9 mouse cellular contexts compared by ENCODE assay signal in the genomic region with DNA sequence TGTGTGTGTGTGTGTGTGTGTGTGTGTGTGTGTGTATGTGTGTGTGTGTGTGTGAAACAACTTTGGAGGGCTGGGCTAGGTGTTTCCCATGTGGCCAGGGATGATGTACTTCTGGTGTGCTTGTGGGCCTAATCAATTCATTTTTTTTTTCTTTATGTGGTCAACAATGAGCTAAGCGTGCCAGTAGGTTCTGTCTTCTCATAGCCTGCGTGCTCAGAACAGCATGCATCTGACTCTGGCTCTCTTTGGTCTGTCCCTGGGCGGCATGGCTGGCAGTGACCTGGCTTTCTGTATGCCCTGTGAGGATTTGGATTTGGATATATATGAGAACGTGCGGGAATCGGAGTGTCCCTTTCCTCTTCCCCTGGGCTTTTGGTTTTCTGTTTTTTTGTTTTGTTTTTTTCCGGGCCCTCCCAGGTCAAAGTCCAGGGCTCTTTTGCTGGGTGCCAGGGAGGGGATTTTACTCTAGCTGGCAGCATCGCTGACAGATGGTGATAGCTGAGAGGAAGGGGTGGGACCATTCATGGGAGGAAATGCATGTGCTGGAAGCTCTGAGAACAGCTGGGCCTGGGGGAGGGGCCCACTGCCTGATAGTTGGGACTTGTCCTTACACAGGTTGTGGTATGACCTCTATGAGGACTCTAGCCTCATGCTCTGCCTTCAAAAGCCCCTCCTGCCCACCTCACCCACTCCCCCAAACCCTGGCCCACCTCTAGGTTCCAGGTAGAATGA. TPM values are rescaled to one million over a fixed set of nuclear protein-coding genes. Genes with fewer than 3 reads are reported as not detected.
DNase-seq lines count a peak whose midpoint lies in the region; ATAC-seq and TF ChIP-seq lines count a peak whose summit lies in the region.
"Had no signal": no experiment of that assay in that cellular context is flagged by ENCODE, and none has a peak within 500 bp of the region (broad histone marks: within the 10 kb centered on the region; RNA-seq: fewer than 3 reads in every experiment).

No protein-coding gene starts in this region.

- no peak overlapping the region for H3K4me3 ChIP-seq in bone marrow macrophage, adult 2 months (ENCODE audit: insufficient read depth, low read length)
- no peak overlapping the region for H3K4me3 ChIP-seq in heart, embryonic 11.5 days (ENCODE audit: low read depth, low read length)
- no peak overlapping the region for H3K4me3 ChIP-seq in kidney, embryonic 15.5 days (replicated peaks)
- H3K4me3 ChIP-seq: limb, embryonic 12.5 days had no signal

- peak; percentile 49; the same call in 1 of the 2 replicates for ATAC-seq in heart, embryonic 11.5 days (replicated peaks; ENCODE audit: insufficient number of reproducible peaks, low FRiP score, low TSS enrichment)
- peak; percentile 62; the same call in 1 of the 2 replicates for ATAC-seq in kidney, embryonic 15.5 days (replicated peaks; ENCODE audit: low FRiP score)

- peaks cover 4% of the 10 kb centered on the region for H3K36me3 ChIP-seq in heart, embryonic 11.5 days (ENCODE audit: control insufficient read depth, insufficient read depth, low read length)
- peaks cover 9% of the 10 kb centered on the region for H3K36me3 ChIP-seq in kidney, embryonic 15.5 days

- H3K27ac ChIP-seq in bone marrow macrophage, adult 2 months (ENCODE audit: insufficient read depth, low read depth, low read length) = peak overlapping the region; percentile 44
- H3K27ac ChIP-seq in heart, embryonic 11.5 days (ENCODE audit: low read depth, low read length) = peak overlapping the region; percentile 41; the same call in 1 of the 2 replicates
- 0 out of 2 replicates have a peak overlapping the region, but pooled peaks have one; percentile 41 for H3K27ac ChIP-seq in kidney, embryonic 15.5 days
- H3K27ac ChIP-seq: limb, embryonic 12.5 days had no signal

- WGBS in heart, embryonic 11.5 days (ENCODE audit: insufficient replicate concordance) = 53% methylated on average over 8 of the region's 8 CpGs
- 56% methylated on average over 8 of the region's 8 CpGs for WGBS in kidney, embryonic 15.5 days

- H3K4me1 ChIP-seq in bone marrow macrophage, adult 2 months (ENCODE audit: control insufficient read depth, insufficient read depth, low read length) = peaks cover 47% of the 10 kb centered on the region
- peaks cover 25% of the 10 kb centered on the region for H3K4me1 ChIP-seq in heart, embryonic 11.5 days (ENCODE audit: control insufficient read depth, insufficient read depth, low read length)
- H3K4me1 ChIP-seq in kidney, embryonic 15.5 days = peaks cover 9% of the 10 kb centered on the region

- H3K27me3 ChIP-seq in heart, embryonic 11.5 days (ENCODE audit: control insufficient read depth, insufficient read depth, low read length) = no peaks in the 10 kb centered on the region
- H3K27me3 ChIP-seq in kidney, embryonic 15.5 days = no peaks in the 10 kb centered on the region
- H3K27me3 ChIP-seq: limb, embryonic 12.5 days had no signal

- no peak for TF ChIP-seq CTCF in bone marrow macrophage, adult 2 months (IDR thresholded peaks at IDR 0.05; ENCODE audit: low read depth, low read length)

- peak overlapping the region; percentile 16; the same call in 1 of the 2 replicates for H3K4me2 ChIP-seq in heart, embryonic 11.5 days
- no peak overlapping the region for H3K4me2 ChIP-seq in kidney, embryonic 15.5 days
- H3K4me2 ChIP-seq: limb, embryonic 12.5 days had no signal

- H3K9me3 ChIP-seq in heart, embryonic 11.5 days (replicated peaks; ENCODE audit: control insufficient read depth, low read length) = no peaks in the 10 kb centered on the region
- no peaks in the 10 kb centered on the region for H3K9me3 ChIP-seq in kidney, embryonic 15.5 days (replicated peaks)
- H3K9me3 ChIP-seq: limb, embryonic 12.5 days had no signal

- H3K9ac ChIP-seq in heart, embryonic 11.5 days (ENCODE audit: low read depth, low read length) = no peak overlapping the region
- no peak overlapping the region for H3K9ac ChIP-seq in kidney, embryonic 15.5 days
- H3K9ac ChIP-seq: limb, embryonic 12.5 days had no signal

- DNase-seq in layer of hippocampus, adult 9-11 months = peak; percentile 24
- no peak for DNase-seq in layer of hippocampus, adult 11-12 months (ENCODE audit: low spot score)
- peak; percentile 86 for DNase-seq in lung, postnatal 36 days
- DNase-seq in spleen, postnatal 36 days (ENCODE audit: low spot score in 2 of 2) = peak; percentile 82 to 83
- no peak for DNase-seq in right cerebral cortex, adult 18-20 months

- TF ChIP-seq POLR2A in bone marrow macrophage, adult 2 months (IDR thresholded peaks at IDR 0.05; ENCODE audit: borderline replicate concordance, low read depth, low read length) = no peak

RNA-seq across cellular contexts. Expression of a gene that starts 10.9 kb away (rescaled TPM):
- 70.3 and 72.2 TPM in 2 replicates for polyA plus RNA-seq in bone marrow macrophage, adult 2 months (2012; ENCODE audit: insufficient read depth, insufficient read length, missing spikeins)
- 16.0 and 16.8 TPM in 2 replicates for polyA plus RNA-seq in heart, embryonic 11.5 days (2014; fragmentation: Nextera tagmentation; extraction: Ambion mirVana)
- polyA plus RNA-seq in kidney, embryonic 15.5 days (2015; fragmentation: Nextera tagmentation; extraction: Ambion mirVana) = 16.8 and 20.7 TPM in 2 replicates

RNA-seq across cellular contexts. Expression of a gene that starts 59.6 kb away (rescaled TPM):
- 157 and 169 TPM in 2 replicates for polyA plus RNA-seq in bone marrow macrophage, adult 2 months (2012; ENCODE audit: insufficient read depth, insufficient read length, missing spikeins)
- polyA plus RNA-seq in heart, embryonic 11.5 days (2014; fragmentation: Nextera tagmentation; extraction: Ambion mirVana) = 300 and 370 TPM in 2 replicates
- 201 and 233 TPM in 2 replicates for polyA plus RNA-seq in kidney, embryonic 15.5 days (2015; fragmentation: Nextera tagmentation; extraction: Ambion mirVana)

Comparison
In these comparisons a context has a peak if more than half of its experiments do, and no peak if none do; other contexts are left out.
1. DNase-seq: peak in layer of hippocampus, adult 9-11 months (single experiment), lung, postnatal 36 days (single experiment) and spleen, postnatal 36 days (2 of 2); none in layer of hippocampus, adult 11-12 months (single experiment) and right cerebral cortex, adult 18-20 months (single experiment).
2. Peak in every context shown above with its lines, with median percentiles within 50 percentile points of each other: H3K27ac ChIP-seq.